Mouse (Mus musculus) hindbrain, postnatal 0 days (tissue): ENCODE results near the gene Cuedc1. TPM values are rescaled to one million over a fixed set of nuclear protein-coding genes. Genes with fewer than 3 reads are reported as not detected.
A peak's percentile ranks its signal among the peaks of the same experiment; 100 is the strongest.

Experiments
- ATAC-seq: fragments of 200-750 bp; cut with Nextera tagmentation; 2 replicates; pipeline ENCODE4 v1.8.0; 2017; ENCODE audit warnings: mild to moderate bottlenecking, moderate TSS enrichment, moderate library complexity
- DNase-seq: peaks from one replicate; pipeline ENCODE4 v3.0.0-alpha.2; 2015; ENCODE audit warnings: low spot score
- H3K27ac ChIP-seq: fragments of 300-500 bp; sonication (generic); 2 replicates; pipeline ENCODE4 v1.5.1; 2014; ENCODE audit warnings: mild to moderate bottlenecking
- H3K27me3 ChIP-seq: fragments of 300-500 bp; sonication (generic); 2 replicates; pipeline ENCODE4 v1.6.1; 2014; ENCODE audit warnings: low read length, mixed read lengths; ENCODE audit not compliant: insufficient read depth
- H3K36me3 ChIP-seq: fragments of 300-500 bp; sonication (generic); 2 replicates; pipeline ENCODE4 v1.6.1; 2014; ENCODE audit warnings: low read length, mixed read lengths; ENCODE audit not compliant: insufficient read depth
- H3K4me1 ChIP-seq: fragments of 300-500 bp; sonication (generic); 2 replicates; pipeline ENCODE4 v1.6.1; 2014; ENCODE audit warnings: antibody characterized with exemption, low read length, mixed read lengths; ENCODE audit not compliant: insufficient read depth
- H3K4me2 ChIP-seq: fragments of 300-500 bp; sonication (generic); 2 replicates; pipeline ENCODE4 v1.6.1; 2014; ENCODE audit warnings: low read depth, mild to moderate bottlenecking, low read length, moderate library complexity, mixed read lengths
- H3K4me3 ChIP-seq: fragments of 300-500 bp; sonication (generic); 2 replicates; pipeline ENCODE4 v1.5.1; 2014; ENCODE audit warnings: low read length
- H3K9ac ChIP-seq: fragments of 300-500 bp; sonication (generic); replicated peaks from 2 replicates; pipeline ENCODE4 v1.6.1; 2014; ENCODE audit warnings: mild to moderate bottlenecking, low read length, moderate library complexity, mixed read lengths
- H3K9me3 ChIP-seq: fragments of 300-500 bp; sonication (generic); 2 replicates; pipeline ENCODE4 v1.6.1; 2016; ENCODE audit warnings: low read length, mixed read lengths
- CTCF ChIP-seq: IDR thresholded peaks from 2 replicates; pipeline ENCODE4 v1.5.1; 2016; ENCODE audit warnings: antibody characterized with exemption, control low read depth, low read depth
- WGBS: fragments of 180-500 bp; shearing (Covaris S2); extraction: QIAGEN DNeasy Blood & Tissue Kit; methylation state at CpG from one replicate; pipeline ENCODE4 v1.1.7; 2014; 5-methylcytosine and 5-hydroxymethylcytosine counted together
- polyA plus RNA-seq: library from polyadenylated mRNA; unstranded; fragments of >200 nt; fragmentation: Nextera tagmentation; extraction: Ambion mirVana; gene quantifications from 2 replicates; pipeline ENCODE4 v1.2.1, GENCODE M21; 2015
- total RNA-seq: library from RNA; depleted of rRNA; stranded (reverse); fragments of >200 nt; gene quantifications from 2 replicates; pipeline ENCODE4 v1.2.3, GENCODE M21; 2014

The Cuedc1 gene
- total and polyA plus RNA-seq, 2 experiments from 2014 or later = 35.8 to 44.6 TPM

- no peak overlapping the region for H3K4me3 ChIP-seq
- H3K27ac ChIP-seq = no peak overlapping the region
- WGBS = 91% methylated on average over 2 of the region's 2 CpGs
- no peaks in the 10 kb centered on the region for H3K27me3 ChIP-seq
- H3K9ac ChIP-seq = no peak overlapping the region
- H3K9me3 ChIP-seq = no peaks in the 10 kb centered on the region
- no peaks in the 10 kb centered on the region for H3K4me1 ChIP-seq
- H3K4me2 ChIP-seq = no peak overlapping the region
- ATAC-seq = no peak
- TF ChIP-seq CTCF = no peak
- no peak for DNase-seq
- H3K36me3 ChIP-seq = no peaks in the 10 kb centered on the region
These were observed 42.1 kb upstream of the Cuedc1 start for GRCm38 (mm10) chr11:88055777-88056176.

GRCm38 (mm10) chr11:88057788-88058187 is 40.1 kb upstream of the Cuedc1 start:
- no peaks in the 10 kb centered on the region for H3K36me3 ChIP-seq
- peak; percentile 12; the same call in 1 of the 2 replicates for TF ChIP-seq CTCF
- H3K4me1 ChIP-seq = no peaks in the 10 kb centered on the region
- ATAC-seq = no peak
- no peak overlapping the region for H3K4me3 ChIP-seq
- no peak for DNase-seq
- H3K4me2 ChIP-seq = no peak overlapping the region
- WGBS = 85% methylated on average over 2 of the region's 2 CpGs
- H3K27me3 ChIP-seq = no peaks in the 10 kb centered on the region
- no peaks in the 10 kb centered on the region for H3K9me3 ChIP-seq
- H3K27ac ChIP-seq = no peak overlapping the region
- H3K9ac ChIP-seq = no peak overlapping the region

GRCm38 (mm10) chr11:88059141-88059540 is 38.7 kb upstream of the Cuedc1 start:
- H3K27ac ChIP-seq = no peak overlapping the region
- ATAC-seq = peak; percentile 91
- DNase-seq = peak; percentile 81
- 45% methylated on average over 2 of the region's 2 CpGs for WGBS
- H3K27me3 ChIP-seq = no peaks in the 10 kb centered on the region
- no peaks in the 10 kb centered on the region for H3K36me3 ChIP-seq
- no peaks in the 10 kb centered on the region for H3K9me3 ChIP-seq
- H3K9ac ChIP-seq = no peak overlapping the region
- H3K4me2 ChIP-seq = no peak overlapping the region
- H3K4me3 ChIP-seq = no peak overlapping the region
- no peaks in the 10 kb centered on the region for H3K4me1 ChIP-seq
- peak; percentile 89 for TF ChIP-seq CTCF

GRCm38 (mm10) chr11:88061892-88062625 is 35.8 kb upstream of the Cuedc1 start:
- DNase-seq = no peak
- no peaks in the 10 kb centered on the region for H3K27me3 ChIP-seq

GRCm38 (mm10) chr11:88065732-88066131 is 32.1 kb upstream of the Cuedc1 start:
- Histone ChIP-seq H3K27ac (no peak overlapping the region), H3K4me3 (no peak overlapping the region), H3K9ac (no peak overlapping the region), H3K9me3 (no peaks in the 10 kb centered on the region), H3K27me3 (no peaks in the 10 kb centered on the region), H3K36me3 (no peaks in the 10 kb centered on the region), H3K4me1 (peaks cover 11% of the 10 kb centered on the region), H3K4me2 (no peak overlapping the region)
- TF ChIP-seq CTCF = no peak
- DNase-seq (no peak), ATAC-seq (no peak)

More at GRCm38 (mm10) chr11:88061892-88062625, 35.8 kb upstream of the Cuedc1 start:
- peak; percentile 34; the same call in 1 of the 2 replicates for TF ChIP-seq CTCF
- no peaks in the 10 kb centered on the region for H3K9me3 ChIP-seq
- H3K9ac ChIP-seq = no peak overlapping the region
- no peak overlapping the region for H3K27ac ChIP-seq
- no peak for ATAC-seq
- 0 out of 2 replicates have a peak, but pooled peaks cover under 1% of the 10 kb centered on the region for H3K4me1 ChIP-seq
- H3K4me2 ChIP-seq = no peak overlapping the region
- WGBS = 74% methylated on average over 2 of the region's 2 CpGs
- no peak overlapping the region for H3K4me3 ChIP-seq
- no peaks in the 10 kb centered on the region for H3K36me3 ChIP-seq

- no peak for TF ChIP-seq CTCF
- ATAC-seq = no peak
- DNase-seq = peak; percentile 45
These were observed 30.7 kb upstream of the Cuedc1 start for GRCm38 (mm10) chr11:88067191-88067585.

More at GRCm38 (mm10) chr11:88067191-88067585, 30.7 kb upstream of the Cuedc1 start:
- Histone ChIP-seq H3K9me3 (no peaks in the 10 kb centered on the region), H3K27ac (peak overlapping the region; percentile 97), H3K4me2 (peak overlapping the region; percentile 97), H3K27me3 (no peaks in the 10 kb centered on the region), H3K9ac (peak overlapping the region; percentile 97), H3K36me3 (no peaks in the 10 kb centered on the region), H3K4me1 (peaks cover 19% of the 10 kb centered on the region), H3K4me3 (peak overlapping the region; percentile 99)
- 5% methylated on average over 8 of the region's 8 CpGs for WGBS
